Mouse (Mus musculus) right cerebral cortex, postnatal 25 days (tissue): Measurements from ENCODE around the gene Rad23a.

ENCODE experiments used
- DNase-seq: peaks from one replicate; pipeline ENCODE4 v3.0.0; 2022

The Rad23a gene

GRCm38 (mm10) chr8:84785756-84786677, 54.4 kb downstream of the Rad23a start:
- peak; percentile 58 for DNase-seq

- no peak for DNase-seq
These were observed 55.0 kb downstream of the Rad23a start for GRCm38 (mm10) chr8:84785506-84785755.

GRCm38 (mm10) chr8:84784681-84785505, 55.6 kb downstream of the Rad23a start:
- DNase-seq = peak; percentile 38
